Mouse (Mus musculus) liver, adult 2 months (tissue): ENCODE data around the gene Cttnbp2nl.

Source experiments
- CTCF ChIP-seq: fragments of 200-500 bp; IDR thresholded peaks from 2 replicates; pipeline ENCODE4 v1.5.1; 2011; ENCODE audit warnings: low read depth, low read length, control low read depth
- POLR2A ChIP-seq: fragments of 200-500 bp; IDR thresholded peaks from 2 replicates; pipeline ENCODE4 v1.6.1; 2011; ENCODE audit warnings: low read length, control low read depth; ENCODE audit not compliant: insufficient read depth; ENCODE audit errors: extremely low read depth

GRCm38 (mm10) chr3:104960026-104961000 lies 92.6 kb downstream of the Cttnbp2nl start:
- TF ChIP-seq CTCF (no peak), POLR2A (no peak)
